Mouse (Mus musculus): ENCODE measurements around the gene Zfp652. TPM values are rescaled to one million over a fixed set of nuclear protein-coding genes. Genes with fewer than 3 reads are reported as not detected.

The Zfp652 gene
- polyA plus RNA-seq, 1 experiment from 2014 or later: 7.3 TPM

DNA sequence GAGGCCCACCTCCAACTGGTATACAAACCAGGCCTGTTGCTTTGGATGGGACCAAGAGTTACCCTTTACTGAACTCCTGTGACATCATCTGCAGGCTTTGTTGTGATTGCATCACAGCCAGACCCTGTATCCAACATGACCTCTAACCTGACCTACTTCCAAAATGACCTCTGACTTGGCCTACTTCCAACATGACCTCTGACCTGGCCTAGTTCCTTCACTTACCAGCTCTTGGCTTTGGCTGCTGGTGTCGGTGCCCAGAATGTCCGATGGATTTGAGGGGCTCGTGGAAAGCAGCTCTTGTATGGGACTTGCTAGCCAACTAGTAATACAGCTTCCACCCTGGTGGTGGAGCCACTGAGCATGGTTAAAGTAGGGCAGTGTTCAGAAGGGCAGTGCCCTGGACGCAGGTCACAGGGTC lies 66.4 kb downstream of the Zfp652 start:
- H3K4me2 ChIP-seq: no peak overlapping the region
- H3K4me3 ChIP-seq (ENCODE audit: low read depth, low read length): no peak overlapping the region
- WGBS (ENCODE audit: insufficient replicate concordance): 80% methylated on average over 4 of the region's 4 CpGs
- H3K9me3 ChIP-seq (replicated peaks; ENCODE audit: control insufficient read depth, low read length): no peaks in the 10 kb centered on the region
- no peaks in the 10 kb centered on the region for H3K4me1 ChIP-seq (ENCODE audit: control insufficient read depth, insufficient read depth, low read length)
- no peak overlapping the region for H3K9ac ChIP-seq (ENCODE audit: low read depth, low read length)
- no peak for ATAC-seq (replicated peaks; ENCODE audit: insufficient number of reproducible peaks, low FRiP score, low TSS enrichment)
- no peak overlapping the region for H3K27ac ChIP-seq (ENCODE audit: low read depth, low read length)
- H3K36me3 ChIP-seq (ENCODE audit: control insufficient read depth, insufficient read depth, low read length): no peaks in the 10 kb centered on the region
- no peaks in the 10 kb centered on the region for H3K27me3 ChIP-seq (ENCODE audit: control insufficient read depth, insufficient read depth, low read length)

DNA sequence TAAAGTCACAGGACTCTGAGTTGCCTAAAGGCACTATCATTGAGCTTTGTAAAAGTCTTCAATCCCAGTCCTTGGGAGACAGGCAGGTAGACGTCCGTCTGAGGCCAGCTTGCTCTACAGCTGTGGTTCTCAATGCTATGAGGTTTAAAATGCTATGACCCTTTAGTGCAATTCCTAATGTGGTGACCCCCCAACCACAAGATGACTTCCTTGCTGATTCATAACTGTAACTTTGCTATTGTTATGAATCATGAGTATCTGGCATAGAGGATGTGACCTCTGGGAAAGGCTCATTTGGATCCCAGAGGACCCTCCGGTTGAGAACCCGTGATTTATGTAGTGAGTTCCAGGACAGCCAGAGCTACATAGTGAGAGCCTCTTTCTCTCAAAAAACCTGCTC lies 66.9 kb downstream of the Zfp652 start:
- H3K27me3 ChIP-seq (ENCODE audit: control insufficient read depth, insufficient read depth, low read length): no peaks in the 10 kb centered on the region
- H3K27ac ChIP-seq (ENCODE audit: low read depth, low read length): no peak overlapping the region
- no peak overlapping the region for H3K4me3 ChIP-seq (ENCODE audit: low read depth, low read length)
- no peak for ATAC-seq (replicated peaks; ENCODE audit: insufficient number of reproducible peaks, low FRiP score, low TSS enrichment)
- H3K9me3 ChIP-seq (replicated peaks; ENCODE audit: control insufficient read depth, low read length): no peaks in the 10 kb centered on the region
- H3K9ac ChIP-seq (ENCODE audit: low read depth, low read length): no peak overlapping the region
- H3K36me3 ChIP-seq (ENCODE audit: control insufficient read depth, insufficient read depth, low read length): no peaks in the 10 kb centered on the region
- H3K4me2 ChIP-seq: no peak overlapping the region
- WGBS (ENCODE audit: insufficient replicate concordance): 89% methylated on average over 4 of the region's 4 CpGs
- no peaks in the 10 kb centered on the region for H3K4me1 ChIP-seq (ENCODE audit: control insufficient read depth, insufficient read depth, low read length)

DNA sequence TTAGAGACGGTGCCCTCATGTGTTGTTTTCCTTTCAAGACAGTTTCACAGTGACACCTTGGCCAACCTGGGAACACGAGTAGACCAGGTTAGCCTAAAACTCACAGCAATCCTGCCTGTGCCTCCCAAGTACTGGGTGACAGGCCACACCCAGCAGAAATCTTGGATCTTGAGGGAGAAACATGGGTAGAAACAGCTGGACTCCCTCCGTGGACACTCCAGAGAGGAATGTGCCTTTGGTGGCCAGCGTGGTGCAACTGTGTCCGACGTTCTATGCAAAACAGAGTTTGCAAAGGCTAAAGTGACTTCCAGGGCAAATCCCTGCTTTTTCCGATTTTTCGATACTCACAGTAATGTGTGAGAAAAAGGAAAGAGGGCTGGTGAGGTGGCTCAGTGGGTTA lies 68.0 kb downstream of the Zfp652 start:
- ATAC-seq (replicated peaks; ENCODE audit: insufficient number of reproducible peaks, low FRiP score, low TSS enrichment): no peak

DNA sequence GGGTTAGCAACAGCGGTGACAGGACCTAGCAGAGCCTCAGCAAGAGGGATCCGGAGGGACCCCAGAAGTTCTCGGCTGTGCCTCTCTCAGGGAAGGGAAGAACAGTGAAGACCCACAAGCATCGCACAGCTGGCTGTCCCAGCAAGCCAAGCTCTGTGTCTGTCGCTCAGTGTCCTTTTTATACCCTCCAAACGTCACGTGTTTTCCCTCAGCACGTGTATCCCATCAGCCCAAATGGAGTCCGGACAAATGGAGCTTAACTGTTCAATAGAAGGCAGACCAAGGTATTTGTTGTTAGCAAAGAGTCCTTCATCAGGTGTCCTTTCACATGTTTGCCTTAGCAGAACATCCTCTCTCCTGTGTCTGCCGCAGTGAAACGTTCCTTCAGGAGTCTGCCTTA lies 69.1 kb downstream of the Zfp652 start:
- Histone ChIP-seq H3K27me3 (ENCODE audit: control insufficient read depth, insufficient read depth, low read length) (no peaks in the 10 kb centered on the region), H3K4me3 (ENCODE audit: low read depth, low read length) (no peak overlapping the region), H3K9ac (ENCODE audit: low read depth, low read length) (no peak overlapping the region), H3K36me3 (ENCODE audit: control insufficient read depth, insufficient read depth, low read length) (no peaks in the 10 kb centered on the region), H3K4me1 (ENCODE audit: control insufficient read depth, insufficient read depth, low read length) (no peaks in the 10 kb centered on the region), H3K4me2 (no peak overlapping the region), H3K27ac (ENCODE audit: low read depth, low read length) (no peak overlapping the region), H3K9me3 (replicated peaks; ENCODE audit: control insufficient read depth, low read length) (no peaks in the 10 kb centered on the region)
- no peak for ATAC-seq (replicated peaks; ENCODE audit: insufficient number of reproducible peaks, low FRiP score, low TSS enrichment)
- WGBS (ENCODE audit: insufficient replicate concordance): 83% methylated on average over 11 of the region's 11 CpGs

More for the DNA sequence above, 68.0 kb downstream of the Zfp652 start:
- H3K27me3 ChIP-seq (ENCODE audit: control insufficient read depth, insufficient read depth, low read length): no peaks in the 10 kb centered on the region
- H3K4me3 ChIP-seq (ENCODE audit: low read depth, low read length): no peak overlapping the region
- H3K9me3 ChIP-seq (replicated peaks; ENCODE audit: control insufficient read depth, low read length): no peaks in the 10 kb centered on the region
- no peaks in the 10 kb centered on the region for H3K36me3 ChIP-seq (ENCODE audit: control insufficient read depth, insufficient read depth, low read length)
- 79% methylated on average over 8 of the region's 8 CpGs for WGBS (ENCODE audit: insufficient replicate concordance)
- no peak overlapping the region for H3K9ac ChIP-seq (ENCODE audit: low read depth, low read length)
- H3K4me2 ChIP-seq: no peak overlapping the region
- no peak overlapping the region for H3K27ac ChIP-seq (ENCODE audit: low read depth, low read length)
- H3K4me1 ChIP-seq (ENCODE audit: control insufficient read depth, insufficient read depth, low read length): no peaks in the 10 kb centered on the region

DNA sequence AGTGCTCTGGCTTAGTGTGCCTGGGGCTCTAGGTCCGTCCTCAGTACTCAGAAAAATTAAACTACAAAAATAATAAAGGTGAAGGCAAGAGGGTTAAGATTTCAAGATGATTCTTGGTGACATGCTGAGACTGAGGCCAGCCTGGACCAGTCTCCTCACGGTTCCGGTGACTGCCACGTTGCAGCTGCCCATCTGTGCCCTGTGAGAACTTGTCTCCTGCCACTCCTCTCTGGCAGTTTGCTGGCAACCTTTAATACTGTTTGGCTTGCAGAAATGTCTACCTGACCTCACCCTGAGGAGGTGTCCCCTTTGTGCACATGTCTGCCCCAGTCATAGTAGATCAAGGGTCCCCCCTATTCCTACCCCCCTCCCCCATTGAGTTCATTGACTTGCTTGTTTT lies 71.0 kb downstream of the Zfp652 start:
- no peak for ATAC-seq (replicated peaks; ENCODE audit: insufficient number of reproducible peaks, low FRiP score, low TSS enrichment)
- Histone ChIP-seq H3K4me1 (ENCODE audit: control insufficient read depth, insufficient read depth, low read length) (no peaks in the 10 kb centered on the region), H3K9ac (ENCODE audit: low read depth, low read length) (no peak overlapping the region), H3K4me3 (ENCODE audit: low read depth, low read length) (no peak overlapping the region), H3K9me3 (replicated peaks; ENCODE audit: control insufficient read depth, low read length) (no peaks in the 10 kb centered on the region), H3K27ac (ENCODE audit: low read depth, low read length) (no peak overlapping the region), H3K36me3 (ENCODE audit: control insufficient read depth, insufficient read depth, low read length) (no peaks in the 10 kb centered on the region), H3K27me3 (ENCODE audit: control insufficient read depth, insufficient read depth, low read length) (no peaks in the 10 kb centered on the region), H3K4me2 (no peak overlapping the region)
- WGBS (ENCODE audit: insufficient replicate concordance): 85% methylated on average over 4 of the region's 4 CpGs

DNA sequence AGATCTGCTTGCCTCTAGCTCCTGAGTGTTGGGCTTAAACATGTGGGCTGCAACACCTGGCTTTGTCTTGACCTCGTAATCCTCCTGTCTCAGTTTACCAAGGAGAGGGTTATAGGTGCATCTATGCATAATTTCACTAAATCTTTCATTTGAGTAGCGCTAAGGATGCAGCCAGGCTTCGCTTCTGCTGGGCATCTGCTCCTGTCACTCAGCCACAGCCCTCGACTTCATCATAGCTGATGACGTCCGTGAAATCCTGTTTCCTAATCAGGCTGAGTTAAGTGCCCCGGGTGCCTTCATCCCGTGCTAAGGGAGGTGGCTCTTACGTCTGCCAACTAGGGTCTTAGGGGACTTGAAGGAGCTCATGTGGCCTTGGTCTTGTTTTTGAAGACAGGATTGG lies 71.5 kb downstream of the Zfp652 start:
- H3K27me3 ChIP-seq (ENCODE audit: control insufficient read depth, insufficient read depth, low read length): no peaks in the 10 kb centered on the region
- no peak overlapping the region for H3K27ac ChIP-seq (ENCODE audit: low read depth, low read length)
- no peaks in the 10 kb centered on the region for H3K36me3 ChIP-seq (ENCODE audit: control insufficient read depth, insufficient read depth, low read length)
- 74% methylated on average over 9 of the region's 9 CpGs for WGBS (ENCODE audit: insufficient replicate concordance)
- H3K4me3 ChIP-seq (ENCODE audit: low read depth, low read length): no peak overlapping the region
- H3K9me3 ChIP-seq (replicated peaks; ENCODE audit: control insufficient read depth, low read length): no peaks in the 10 kb centered on the region
- H3K4me1 ChIP-seq (ENCODE audit: control insufficient read depth, insufficient read depth, low read length): no peaks in the 10 kb centered on the region
- no peak overlapping the region for H3K9ac ChIP-seq (ENCODE audit: low read depth, low read length)
- no peak for ATAC-seq (replicated peaks; ENCODE audit: insufficient number of reproducible peaks, low FRiP score, low TSS enrichment)
- no peak overlapping the region for H3K4me2 ChIP-seq

DNA sequence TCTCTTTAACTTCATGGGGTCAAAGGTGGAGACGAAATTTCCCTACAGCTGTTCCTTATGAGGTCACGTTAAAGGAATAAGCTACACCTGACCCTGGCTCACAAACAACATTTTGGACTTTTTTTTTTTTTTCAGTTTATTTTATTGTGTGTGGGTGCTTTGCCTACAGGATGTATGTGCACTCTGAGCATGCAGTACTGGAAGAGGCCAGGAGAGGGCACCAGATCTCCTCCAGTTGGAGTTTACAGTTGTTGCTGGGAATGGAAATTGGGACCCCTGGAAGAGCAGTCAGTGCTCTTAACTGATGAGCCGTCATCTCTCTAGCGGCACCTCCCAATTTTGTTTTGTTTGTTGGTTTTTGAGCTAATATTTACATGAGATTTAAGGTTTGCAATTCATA lies 73.2 kb downstream of the Zfp652 start:
- no peak overlapping the region for H3K4me2 ChIP-seq
- no peak for ATAC-seq (replicated peaks; ENCODE audit: insufficient number of reproducible peaks, low FRiP score, low TSS enrichment)
- 88% methylated on average over 4 of the region's 4 CpGs for WGBS (ENCODE audit: insufficient replicate concordance)
- H3K36me3 ChIP-seq (ENCODE audit: control insufficient read depth, insufficient read depth, low read length): no peaks in the 10 kb centered on the region
- H3K4me1 ChIP-seq (ENCODE audit: control insufficient read depth, insufficient read depth, low read length): no peaks in the 10 kb centered on the region
- H3K9ac ChIP-seq (ENCODE audit: low read depth, low read length): no peak overlapping the region
- H3K9me3 ChIP-seq (replicated peaks; ENCODE audit: control insufficient read depth, low read length): no peaks in the 10 kb centered on the region
- no peak overlapping the region for H3K27ac ChIP-seq (ENCODE audit: low read depth, low read length)
- H3K27me3 ChIP-seq (ENCODE audit: control insufficient read depth, insufficient read depth, low read length): no peaks in the 10 kb centered on the region
- no peak overlapping the region for H3K4me3 ChIP-seq (ENCODE audit: low read depth, low read length)

DNA sequence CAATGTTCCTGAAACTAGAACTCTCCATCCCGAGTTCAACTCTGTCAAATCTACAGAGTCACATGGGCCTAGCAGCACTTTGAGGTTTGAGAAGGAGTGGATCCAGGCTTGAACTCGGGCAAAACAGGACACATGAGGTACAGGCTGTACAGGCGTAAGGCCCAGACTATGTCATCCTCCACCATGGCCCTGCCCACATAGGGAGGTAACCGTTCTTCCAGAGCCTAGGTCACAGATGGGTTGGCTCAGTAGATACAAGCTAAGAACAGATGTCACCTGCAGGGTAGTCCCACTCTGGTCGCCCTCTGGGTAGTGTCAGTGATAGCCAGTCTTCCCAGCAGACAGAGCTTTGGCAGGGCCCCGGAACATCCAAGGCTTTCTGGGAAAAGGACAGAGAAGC lies 74.0 kb downstream of the Zfp652 start:
- no peaks in the 10 kb centered on the region for H3K4me1 ChIP-seq (ENCODE audit: control insufficient read depth, insufficient read depth, low read length)
- no peaks in the 10 kb centered on the region for H3K9me3 ChIP-seq (replicated peaks; ENCODE audit: control insufficient read depth, low read length)
- no peaks in the 10 kb centered on the region for H3K27me3 ChIP-seq (ENCODE audit: control insufficient read depth, insufficient read depth, low read length)
- no peak for ATAC-seq (replicated peaks; ENCODE audit: insufficient number of reproducible peaks, low FRiP score, low TSS enrichment)
- H3K4me2 ChIP-seq: no peak overlapping the region
- H3K4me3 ChIP-seq (ENCODE audit: low read depth, low read length): no peak overlapping the region
- H3K9ac ChIP-seq (ENCODE audit: low read depth, low read length): no peak overlapping the region
- no peak overlapping the region for H3K27ac ChIP-seq (ENCODE audit: low read depth, low read length)
- WGBS (ENCODE audit: insufficient replicate concordance): 84% methylated on average over 6 of the region's 6 CpGs
- no peaks in the 10 kb centered on the region for H3K36me3 ChIP-seq (ENCODE audit: control insufficient read depth, insufficient read depth, low read length)

DNA sequence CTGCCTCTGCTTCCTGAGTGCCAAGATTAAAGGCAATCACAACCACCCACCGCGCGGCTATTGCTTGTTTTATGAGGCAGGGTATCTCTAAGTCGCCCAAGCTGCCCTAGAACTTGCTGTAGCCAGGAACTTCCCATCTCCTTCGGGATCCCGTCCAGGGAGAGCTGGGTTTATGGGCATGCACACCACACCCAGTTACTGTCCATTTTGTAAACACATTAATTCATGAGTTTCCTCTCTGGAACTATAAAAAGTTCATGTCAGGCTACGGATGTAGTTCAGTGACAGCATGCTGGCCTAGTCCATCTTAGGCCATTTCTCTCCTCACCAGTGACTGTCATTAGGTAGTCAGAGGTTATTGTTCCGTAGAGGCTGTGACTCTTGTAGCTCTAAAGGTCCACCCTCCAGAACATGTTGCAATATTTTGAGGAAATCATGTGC lies 77.0 kb downstream of the Zfp652 start:
- ATAC-seq (replicated peaks; ENCODE audit: insufficient number of reproducible peaks, low FRiP score, low TSS enrichment): no peak
- H3K4me3 ChIP-seq (ENCODE audit: low read depth, low read length): no peak overlapping the region
- H3K9me3 ChIP-seq (replicated peaks; ENCODE audit: control insufficient read depth, low read length): no peaks in the 10 kb centered on the region

More for the DNA sequence above, 77.0 kb downstream of the Zfp652 start:
- Histone ChIP-seq H3K27ac (ENCODE audit: low read depth, low read length) (no peak overlapping the region), H3K36me3 (ENCODE audit: control insufficient read depth, insufficient read depth, low read length) (no peaks in the 10 kb centered on the region), H3K4me2 (no peak overlapping the region), H3K27me3 (ENCODE audit: control insufficient read depth, insufficient read depth, low read length) (no peaks in the 10 kb centered on the region), H3K4me1 (ENCODE audit: control insufficient read depth, insufficient read depth, low read length) (peaks cover 8% of the 10 kb centered on the region), H3K9ac (ENCODE audit: low read depth, low read length) (no peak overlapping the region)
- 81% methylated on average over 8 of the region's 8 CpGs for WGBS (ENCODE audit: insufficient replicate concordance)

Measured in heart, embryonic 11.5 days (tissue).